Mouse (Mus musculus): ENCODE data around the gene Dtnb.
A peak's percentile ranks its signal among the peaks of the same experiment; 100 is the strongest.

Gene Dtnb

GRCm38 (mm10) chr12:3773643-3774042 lies 201.5 kb downstream of the Dtnb start:
- DNase-seq (ENCODE audit: low read depth, low spot score), result no peak

GRCm38 (mm10) chr12:3776015-3776414 lies 203.8 kb downstream of the Dtnb start:
- DNase-seq (ENCODE audit: low read depth, low spot score), result no peak

DNA sequence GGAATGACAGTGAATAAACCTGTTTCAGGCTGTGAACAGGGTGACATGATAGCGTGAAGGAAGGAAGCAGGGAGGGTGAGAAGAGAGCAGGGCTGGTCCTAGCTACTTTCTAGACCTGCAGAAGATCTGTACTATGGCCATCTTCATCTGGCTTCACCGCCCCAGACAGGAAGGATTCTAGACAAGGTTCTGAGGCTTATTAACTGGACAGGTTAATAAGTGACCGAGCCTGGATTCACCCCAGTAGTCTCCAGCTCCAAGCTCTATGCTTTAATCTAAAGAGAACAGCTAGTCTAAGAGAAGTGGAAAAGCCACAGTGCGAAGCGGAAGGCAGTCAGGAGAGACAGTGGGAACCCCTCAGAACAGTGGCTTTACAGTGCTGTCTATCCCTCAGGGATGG lies 205.5 kb downstream of the Dtnb start:
- DNase-seq (ENCODE audit: low read depth, low spot score), result no peak

- DNase-seq (ENCODE audit: low read depth, low spot score), result no peak
These were observed 206.1 kb downstream of the Dtnb start for GRCm38 (mm10) chr12:3778286-3778685.

DNA sequence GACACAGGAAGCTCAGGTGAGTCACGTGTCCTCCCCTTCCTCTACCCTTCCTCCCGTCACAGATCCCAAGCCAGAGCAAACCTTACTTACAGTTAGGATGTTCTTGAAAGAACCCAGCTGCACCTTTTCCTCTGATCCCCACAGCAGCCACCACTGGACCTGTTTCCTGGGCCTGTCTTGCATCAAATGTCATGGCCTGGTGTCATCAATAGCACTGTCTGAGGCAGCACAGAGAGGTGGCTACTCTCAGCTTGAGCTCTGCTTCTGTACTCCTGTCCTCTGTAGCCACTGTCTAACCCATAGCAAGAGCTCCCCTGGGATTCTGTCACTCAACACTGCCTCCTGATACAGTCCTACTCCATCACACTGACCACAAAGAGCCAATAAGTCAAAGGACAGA lies 207.5 kb downstream of the Dtnb start:
- DNase-seq (ENCODE audit: low read depth, low spot score), result no peak

DNA sequence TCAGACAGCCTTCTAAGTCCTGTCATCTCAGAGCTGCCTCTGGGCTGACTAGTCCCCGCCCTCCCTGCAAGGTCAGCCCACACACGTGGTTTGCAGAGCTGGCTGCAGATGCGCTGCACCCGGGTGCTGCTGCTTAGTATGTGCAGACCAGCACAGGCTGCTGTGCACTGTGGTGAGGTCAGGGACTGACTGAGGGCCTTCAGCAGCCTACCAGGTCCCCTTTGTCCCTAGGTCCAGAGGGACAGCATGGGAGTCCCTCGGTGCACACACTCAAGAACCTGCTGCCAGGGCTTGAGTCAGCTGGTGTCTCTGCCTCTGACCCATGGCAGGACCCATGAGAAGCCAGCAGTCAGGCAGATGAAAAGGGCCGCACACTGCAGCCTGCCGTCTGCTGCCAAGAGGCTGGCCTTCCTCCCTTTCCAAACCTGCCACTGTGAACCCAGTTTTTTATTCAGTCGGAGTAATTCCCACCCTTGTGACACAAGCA lies 208.3 kb downstream of the Dtnb start:
- peak; percentile 68 for DNase-seq (ENCODE audit: low read depth, low spot score)

DNA sequence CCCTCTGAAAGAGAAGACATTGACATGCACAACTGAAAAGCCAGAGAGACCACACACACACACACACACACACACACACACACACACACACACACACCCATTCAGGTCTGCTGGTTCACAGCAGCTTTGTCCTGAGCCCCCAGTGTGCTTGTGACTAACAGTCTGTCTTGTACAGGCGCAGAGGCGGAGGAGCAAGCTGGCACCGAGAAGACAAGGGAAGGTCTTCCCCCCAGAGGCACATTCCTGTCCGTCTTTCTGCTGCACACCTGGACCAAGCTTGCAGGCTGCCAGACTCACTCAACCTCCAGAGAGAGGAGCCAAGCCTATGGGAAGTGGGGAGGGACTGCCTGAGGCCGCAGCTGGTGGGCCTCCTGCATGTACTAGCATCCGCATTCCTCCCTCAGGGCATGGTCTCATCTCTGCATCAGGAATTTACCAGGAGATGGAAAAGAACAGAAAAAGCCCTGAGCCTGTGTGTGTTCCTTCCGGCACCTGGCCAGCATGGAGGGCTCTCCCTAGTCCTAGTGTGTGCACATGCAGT lies 208.8 kb downstream of the Dtnb start:
- DNase-seq (ENCODE audit: low read depth, low spot score), result no peak

DNA sequence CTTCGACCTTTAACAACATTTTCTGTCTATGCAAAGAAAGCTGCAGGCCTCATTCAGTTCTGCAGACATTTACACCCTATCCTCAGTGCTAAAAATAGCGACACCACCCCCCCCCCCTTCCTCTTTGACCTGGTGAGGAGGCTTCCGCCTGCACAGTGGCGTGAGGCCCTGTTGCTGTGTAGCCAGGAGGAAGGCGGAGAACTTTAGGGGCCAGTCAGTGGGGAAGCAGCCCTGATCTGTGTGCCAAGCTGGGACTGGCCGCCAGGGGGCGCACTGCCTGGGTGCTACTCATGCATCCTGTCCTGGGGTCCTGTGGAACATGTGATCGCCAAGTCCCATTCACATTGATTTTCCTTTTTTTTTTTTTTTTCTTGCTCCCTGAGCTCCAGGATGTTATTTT lies 209.3 kb downstream of the Dtnb start:
- DNase-seq (ENCODE audit: low read depth, low spot score), result peak; percentile 92

GRCm38 (mm10) chr12:3783196-3783825 lies 211.1 kb downstream of the Dtnb start:
- DNase-seq (ENCODE audit: low read depth, low spot score), result no peak

DNA sequence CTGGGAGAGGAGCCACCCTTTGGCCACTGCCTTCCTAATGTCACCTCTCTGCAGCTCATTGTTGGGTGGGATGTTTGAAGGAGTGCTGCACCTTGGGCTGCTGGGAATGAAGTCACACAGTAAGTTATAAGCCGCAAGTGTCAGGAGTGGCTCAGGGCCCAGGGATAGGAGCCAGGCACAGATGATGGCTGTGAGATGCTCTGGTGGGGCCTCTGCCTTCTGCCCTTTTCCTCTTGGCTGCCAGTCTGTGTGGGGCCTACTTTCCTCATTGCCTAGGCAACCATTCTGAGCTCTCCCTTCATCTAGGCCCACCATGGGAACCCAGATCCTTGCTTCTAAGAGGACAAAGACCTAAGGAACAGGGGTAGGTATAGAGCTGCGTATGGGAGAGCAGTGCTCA lies 212.1 kb downstream of the Dtnb start:
- DNase-seq (ENCODE audit: low read depth, low spot score), result no peak

GRCm38 (mm10) chr12:3784729-3785128 lies 212.5 kb downstream of the Dtnb start:
- no peak for DNase-seq (ENCODE audit: low read depth, low spot score)

DNA sequence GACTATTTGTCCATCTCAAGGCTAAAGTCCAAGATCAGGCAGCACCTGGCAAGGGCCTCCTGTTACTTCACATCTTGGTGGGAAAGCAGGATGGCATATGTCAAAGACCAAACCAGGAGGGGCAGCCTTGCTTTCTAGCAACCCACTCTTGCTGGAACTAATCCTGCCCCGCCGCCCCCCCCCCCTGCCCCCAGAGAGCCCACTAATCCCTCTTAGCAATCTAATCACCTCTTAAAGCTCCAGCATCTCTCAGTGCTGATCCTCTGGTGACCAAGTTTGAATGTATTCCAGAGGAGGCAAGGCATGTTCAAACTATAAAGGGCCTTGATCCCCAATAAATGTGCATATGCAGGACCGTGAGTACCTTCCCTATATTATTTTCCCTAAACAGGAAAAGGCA lies 214.9 kb downstream of the Dtnb start:
- no peak for DNase-seq (ENCODE audit: low read depth, low spot score)

- DNase-seq (ENCODE audit: low read depth, low spot score), result no peak
These were observed 215.4 kb downstream of the Dtnb start for GRCm38 (mm10) chr12:3787541-3787940.

DNA sequence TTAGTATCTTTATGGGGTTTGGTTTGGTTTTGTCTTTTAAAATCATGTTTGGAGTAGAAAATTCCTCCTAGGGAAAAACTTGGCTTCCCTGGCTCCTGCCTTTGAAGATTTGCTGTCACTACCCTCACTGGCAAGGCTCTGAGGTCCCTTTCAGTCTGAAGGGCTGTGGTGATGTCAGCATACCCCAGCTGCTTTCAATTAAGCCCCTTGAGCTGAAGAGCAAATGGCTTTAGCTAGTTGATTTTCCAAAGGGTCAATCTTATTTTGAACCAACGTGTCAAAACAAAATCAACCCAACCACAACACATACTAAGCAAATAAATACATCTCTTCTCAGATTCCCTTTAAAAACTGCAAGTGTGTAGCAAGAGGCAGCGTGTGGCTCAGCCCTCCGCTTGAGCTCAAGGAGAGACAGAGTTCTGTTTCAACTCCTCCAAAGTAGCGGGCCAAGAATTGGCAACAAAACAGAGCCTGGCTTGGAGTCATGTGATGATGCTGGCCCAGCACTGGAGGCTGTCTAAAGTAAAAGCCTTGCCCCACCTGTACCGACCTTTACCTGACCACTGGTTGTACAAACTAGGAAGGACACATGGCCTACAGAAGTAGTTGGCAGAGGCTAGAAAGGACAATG lies 216.4 kb downstream of the Dtnb start:
- DNase-seq (ENCODE audit: low read depth, low spot score), result no peak

DNA sequence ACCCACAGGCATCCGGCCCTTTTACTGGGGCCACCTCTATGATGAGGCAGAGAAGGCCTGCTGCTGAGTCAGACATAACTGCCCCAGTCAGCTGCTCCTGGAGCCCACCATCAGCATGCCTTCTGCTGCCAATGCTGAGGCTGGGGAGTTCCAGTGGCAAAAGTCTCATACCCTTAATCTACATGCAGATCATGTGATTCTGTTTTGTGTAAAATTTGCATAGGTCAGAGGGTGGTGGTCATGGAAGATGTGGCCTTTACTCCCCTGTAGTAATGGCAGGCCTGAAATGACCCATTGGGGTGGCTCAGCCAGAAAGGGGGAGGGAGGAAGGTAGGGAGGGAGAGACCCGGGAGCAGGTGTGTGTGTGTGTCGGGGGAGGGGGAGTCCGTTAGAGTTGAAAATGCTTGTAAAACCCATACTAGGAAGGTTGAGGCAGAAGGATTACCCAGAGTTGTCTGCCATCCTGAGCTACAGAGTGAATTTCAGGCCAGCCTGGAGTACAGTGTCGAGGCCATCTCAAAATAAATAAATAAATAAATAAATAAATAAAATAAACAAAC lies 217.5 kb downstream of the Dtnb start:
- DNase-seq (ENCODE audit: low read depth, low spot score), result no peak

DNA sequence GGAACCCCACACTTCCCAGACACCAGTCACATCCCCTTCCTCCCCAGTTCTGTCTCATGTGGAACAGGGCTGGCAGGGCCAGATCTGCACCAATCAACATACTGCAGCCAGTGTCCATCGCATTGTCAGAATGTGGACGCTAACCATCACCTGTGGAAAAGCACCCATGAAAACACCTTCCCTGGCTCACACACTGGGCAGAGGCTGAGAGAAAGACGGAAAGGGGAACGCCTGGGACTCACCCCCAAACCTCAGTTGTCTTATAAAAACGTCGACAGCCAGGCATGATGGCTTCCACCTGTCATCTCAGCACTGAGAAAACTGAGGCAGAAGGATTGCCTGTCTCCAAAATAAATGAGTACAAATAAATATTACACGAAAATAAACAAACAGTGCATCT lies 219.1 kb downstream of the Dtnb start:
- DNase-seq (ENCODE audit: low read depth, low spot score), result no peak

DNA sequence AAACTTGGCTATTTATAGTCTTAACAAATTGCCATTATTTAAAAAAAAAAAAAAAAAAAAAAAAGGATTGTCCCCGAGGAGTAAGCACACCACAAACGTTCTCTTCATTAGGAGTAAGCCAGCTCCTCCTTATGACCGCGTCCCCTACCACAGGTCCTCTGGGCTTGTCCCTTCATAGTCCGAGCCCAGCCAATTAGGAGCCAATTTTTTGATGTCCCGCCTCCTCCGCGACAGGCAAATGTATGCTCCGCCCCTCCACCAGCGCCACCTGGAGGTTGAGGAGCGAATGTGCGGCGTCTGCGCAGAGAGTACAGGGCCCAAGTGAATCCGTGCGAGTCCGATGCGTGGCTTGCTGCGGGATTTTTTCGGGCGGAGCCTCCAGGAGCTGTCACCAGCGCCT lies 219.6 kb downstream of the Dtnb start:
- DNase-seq (ENCODE audit: low read depth, low spot score), result peak; percentile 94

DNA sequence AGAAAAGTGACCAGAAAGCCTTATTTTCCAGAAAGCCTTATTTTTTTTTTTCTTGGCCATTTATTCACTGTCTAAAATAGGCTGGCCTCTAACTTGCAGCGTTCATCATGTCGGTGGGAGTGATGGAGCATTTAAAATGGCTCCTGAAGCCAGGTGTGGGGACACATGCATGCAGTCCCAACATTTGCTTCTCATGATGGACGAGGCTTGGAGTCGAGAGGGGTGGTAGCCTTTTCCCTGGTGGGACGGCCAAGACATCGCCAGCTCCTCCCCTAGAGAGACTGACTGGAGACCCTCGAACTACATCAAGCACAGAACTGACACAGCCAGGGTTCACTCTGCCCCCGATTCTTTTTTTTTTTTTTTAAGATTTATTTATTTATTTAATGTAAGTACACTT lies 220.1 kb downstream of the Dtnb start:
- no peak for DNase-seq (ENCODE audit: low read depth, low spot score)

DNA sequence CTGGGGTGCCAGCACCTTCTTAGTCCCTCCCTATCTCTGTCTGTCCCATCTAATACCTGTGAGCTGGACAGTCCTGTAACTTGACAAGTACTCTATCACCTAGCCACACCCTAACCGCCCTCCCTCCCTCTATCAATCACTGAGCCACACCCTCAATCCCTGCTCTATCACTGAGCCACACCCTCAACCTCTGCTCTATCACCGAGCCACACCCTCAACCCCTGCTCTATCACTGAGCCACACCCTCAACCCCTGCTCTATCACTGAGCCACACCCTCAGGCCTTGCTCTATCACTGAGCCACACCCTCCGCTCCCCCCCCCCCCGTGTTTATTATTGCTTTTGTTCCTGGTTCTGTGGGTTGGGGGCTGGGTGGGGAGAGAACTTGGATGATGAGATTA lies 223.4 kb downstream of the Dtnb start:
- DNase-seq (ENCODE audit: low read depth, low spot score), result no peak

- DNase-seq (ENCODE audit: low read depth, low spot score), result no peak
These were observed 227.4 kb downstream of the Dtnb start for GRCm38 (mm10) chr12:3799551-3799950.

- DNase-seq (ENCODE audit: low read depth, low spot score), result no peak
These were observed 233.7 kb downstream of the Dtnb start, which contains the start of gene Dnmt3a for GRCm38 (mm10) chr12:3805852-3806251. Gene Dnmt3a (plus strand): TSS chr12:3806007.

- peak; percentile 83 for DNase-seq (ENCODE audit: low read depth, low spot score)
These were observed 234.1 kb downstream of the Dtnb start for GRCm38 (mm10) chr12:3806271-3806684.
